Mouse (Mus musculus): Measurements from ENCODE around the gene D630003M21Rik. TPM values are rescaled to one million over a fixed set of nuclear protein-coding genes. Genes with fewer than 3 reads are reported as not detected.

Gene D630003M21Rik
- total RNA-seq, 2 experiments from 2014 or later, result 3.5 to 3.7 TPM

DNA sequence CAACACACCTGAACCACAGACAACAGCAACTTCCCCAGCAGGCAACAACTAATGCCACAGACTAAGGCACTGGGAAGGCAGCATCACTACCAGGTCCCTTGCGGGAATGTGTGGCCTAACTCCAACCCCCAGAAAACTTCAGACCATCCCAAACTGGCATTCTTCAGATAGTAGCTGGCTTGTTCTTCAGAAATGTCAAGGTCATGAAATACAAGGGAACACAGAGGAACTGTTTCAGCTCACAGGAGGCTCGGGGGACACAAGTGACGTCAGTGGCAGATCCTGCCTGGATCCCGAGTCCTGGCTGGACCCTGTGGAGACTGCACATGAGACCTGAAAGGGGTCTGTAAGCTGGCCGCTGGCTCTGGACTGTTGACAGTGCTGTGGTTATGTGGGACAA lies 24.8 kb upstream of the D630003M21Rik start:
- no peak for TF ChIP-seq CTCF (IDR thresholded peaks at IDR 0.05)

DNA sequence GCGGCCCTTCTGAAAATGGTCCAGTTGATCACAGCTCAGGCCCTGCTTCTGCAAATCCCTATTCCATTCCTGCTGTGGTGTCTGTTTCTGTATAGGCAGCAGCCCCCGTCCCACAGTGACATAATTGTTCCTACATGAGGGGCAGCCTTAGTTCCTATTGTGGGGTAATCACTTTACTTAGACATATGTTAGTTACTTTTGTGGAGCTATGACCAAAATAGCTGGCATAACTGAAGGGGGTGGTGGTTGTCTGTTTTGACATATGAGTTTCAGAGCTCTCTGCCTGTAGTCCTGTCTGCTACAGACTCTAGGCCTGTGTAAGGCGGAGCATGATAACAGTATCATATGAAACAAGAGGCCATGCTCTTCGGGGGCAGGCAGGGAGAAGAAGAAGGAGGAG lies 21.5 kb upstream of the D630003M21Rik start:
- Histone ChIP-seq H3K4me3 (no peak overlapping the region), H3K27ac (no peak overlapping the region)
- intact Hi-C loops (cut with DNase I), result no loop called here
- DNase-seq (ENCODE audit: extremely low spot score in 1 of 2, low spot score in 2 of 2), result no peak
- TF ChIP-seq CTCF (IDR thresholded peaks at IDR 0.05), result no peak

More for the DNA sequence above, 24.8 kb upstream of the D630003M21Rik start:
- no peak overlapping the region for H3K27ac ChIP-seq
- no peak for DNase-seq (ENCODE audit: extremely low spot score in 1 of 2, low spot score in 2 of 2)
- intact Hi-C loops (cut with DNase I), result no loop called here
- no peak overlapping the region for H3K4me3 ChIP-seq

DNA sequence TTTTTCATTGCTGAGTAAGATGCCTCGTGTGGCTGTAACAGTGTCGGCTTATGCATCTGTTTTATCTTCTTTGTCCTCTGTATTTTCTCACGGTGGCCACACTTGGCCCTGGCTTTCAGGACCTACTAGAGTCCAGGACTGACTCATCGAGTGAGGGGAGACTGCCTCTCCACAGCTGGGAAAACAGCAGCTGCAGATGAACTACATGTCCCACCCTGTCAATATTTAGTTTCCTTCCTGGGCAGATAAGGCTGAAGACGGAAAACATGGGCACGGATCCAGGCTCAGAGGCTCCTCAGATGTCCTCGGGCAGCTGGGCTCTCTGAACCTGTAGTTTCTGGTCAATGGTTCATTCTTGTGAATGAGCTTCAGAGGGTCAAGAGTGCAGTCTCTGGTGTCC lies 19.3 kb upstream of the D630003M21Rik start:
- DNase-seq (ENCODE audit: extremely low spot score in 1 of 2, low spot score in 2 of 2), result no peak
- Histone ChIP-seq H3K4me3 (no peak overlapping the region), H3K27ac (no peak overlapping the region)
- TF ChIP-seq CTCF (IDR thresholded peaks at IDR 0.05), result no peak
- intact Hi-C loops (cut with DNase I), result no loop called here

DNA sequence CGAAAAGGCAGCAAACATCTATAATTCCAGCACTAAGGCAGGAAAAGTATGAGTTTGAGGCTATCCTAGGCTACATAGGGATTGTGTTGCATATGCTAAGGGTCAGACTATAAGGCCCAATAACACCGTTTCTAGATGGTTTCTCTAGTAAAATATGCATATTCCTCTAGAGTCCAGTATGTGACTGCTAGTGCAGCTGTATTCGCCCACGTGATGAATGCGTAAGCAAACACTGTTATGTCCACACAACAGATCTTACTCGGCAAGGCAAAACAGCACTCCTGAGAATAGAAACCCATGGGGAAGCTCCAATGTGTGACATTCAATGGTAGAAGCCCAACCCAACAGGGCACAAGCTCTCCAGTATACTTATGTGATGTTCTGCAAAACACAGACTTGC lies 18.8 kb upstream of the D630003M21Rik start:
- no peak overlapping the region for H3K4me3 ChIP-seq
- intact Hi-C loops (cut with DNase I), result no loop called here
- H3K27ac ChIP-seq, result no peak overlapping the region
- no peak for TF ChIP-seq CTCF (IDR thresholded peaks at IDR 0.05)
- no peak for DNase-seq (ENCODE audit: extremely low spot score in 1 of 2, low spot score in 2 of 2)

DNA sequence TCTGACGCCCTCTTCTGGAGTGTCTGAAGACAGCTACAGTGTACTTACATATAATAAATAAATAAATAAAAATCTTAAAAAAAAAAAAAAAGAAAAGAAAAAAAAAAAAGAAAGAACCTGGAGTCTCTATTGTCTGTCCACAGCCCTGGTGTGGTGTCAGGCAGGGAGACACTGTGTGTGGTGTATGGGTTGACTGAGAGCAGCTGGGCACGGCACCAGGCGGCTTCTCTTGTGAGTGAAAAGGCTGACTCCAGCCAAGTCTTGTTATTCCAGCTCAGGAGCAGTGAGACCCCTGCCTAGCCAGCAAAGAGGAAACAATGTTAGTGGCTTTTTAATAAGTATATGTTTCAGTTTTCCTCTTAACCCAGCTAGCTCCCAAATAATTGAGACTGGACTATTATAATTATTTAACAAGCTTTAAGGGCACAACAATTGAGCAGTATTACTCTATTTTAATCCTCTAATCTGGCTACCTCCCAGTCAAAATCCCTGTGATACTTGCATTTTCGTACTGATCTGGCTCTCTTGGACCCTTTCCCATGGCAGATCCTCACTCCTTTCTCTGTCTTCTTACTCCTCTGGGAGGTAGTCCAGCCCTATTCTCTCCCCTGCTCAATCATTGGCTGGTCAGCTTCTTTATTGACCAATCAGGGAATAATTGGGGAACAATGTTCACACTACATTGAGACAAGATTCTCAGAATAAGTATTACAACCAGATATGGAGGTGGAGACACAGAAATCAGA lies 16.2 kb upstream of the D630003M21Rik start:
- no peak for DNase-seq (ENCODE audit: extremely low spot score in 1 of 2, low spot score in 2 of 2)
- no peak for TF ChIP-seq CTCF (IDR thresholded peaks at IDR 0.05)
- no peak overlapping the region for H3K4me3 ChIP-seq
- H3K27ac ChIP-seq, result no peak overlapping the region
- intact Hi-C loops (cut with DNase I), result no loop called here

DNA sequence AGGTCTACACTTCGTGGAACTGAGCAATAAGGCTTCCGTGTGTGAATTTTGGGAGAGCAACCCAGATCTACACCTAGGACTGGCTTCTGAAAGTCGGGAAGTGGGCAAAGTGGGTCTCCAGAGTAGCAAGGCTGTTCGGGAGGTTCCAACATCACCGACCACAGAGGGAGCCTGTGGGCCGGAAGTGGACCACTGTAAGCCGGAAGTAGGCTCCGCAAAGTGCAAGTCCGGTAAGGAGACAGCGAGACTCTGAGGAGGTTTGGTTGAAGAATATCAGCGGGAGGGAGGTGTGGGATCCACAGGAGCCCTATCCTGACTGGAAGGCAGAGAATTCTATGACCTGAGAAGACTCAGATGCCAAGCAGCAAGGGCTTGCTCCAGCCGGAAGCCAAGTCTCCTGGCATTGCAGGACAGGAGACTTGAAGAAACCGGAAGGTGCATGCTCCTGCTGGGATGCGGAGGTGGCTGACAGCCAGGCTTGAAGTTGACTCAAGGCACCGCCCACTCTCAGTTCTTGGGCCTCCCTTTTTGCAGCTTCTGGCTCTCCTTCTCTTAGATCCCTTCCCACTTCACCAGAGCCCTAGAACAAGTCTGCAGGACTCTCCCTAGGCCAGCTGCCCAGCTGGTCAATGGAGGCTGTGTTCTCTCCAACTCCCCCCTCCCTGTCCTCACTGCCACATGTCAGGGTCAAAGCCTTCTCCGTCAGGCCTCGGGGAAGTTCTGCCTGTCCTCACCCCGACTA lies 14.3 kb upstream of the D630003M21Rik start:
- intact Hi-C loops (cut with DNase I), result no loop called here
- peak; percentile 29 to 63 for DNase-seq (ENCODE audit: extremely low spot score in 1 of 2, low spot score in 2 of 2)
- H3K27ac ChIP-seq, result peak overlapping the region; percentile 37
- no peak overlapping the region for H3K4me3 ChIP-seq
- TF ChIP-seq CTCF (IDR thresholded peaks at IDR 0.05), result no peak

DNA sequence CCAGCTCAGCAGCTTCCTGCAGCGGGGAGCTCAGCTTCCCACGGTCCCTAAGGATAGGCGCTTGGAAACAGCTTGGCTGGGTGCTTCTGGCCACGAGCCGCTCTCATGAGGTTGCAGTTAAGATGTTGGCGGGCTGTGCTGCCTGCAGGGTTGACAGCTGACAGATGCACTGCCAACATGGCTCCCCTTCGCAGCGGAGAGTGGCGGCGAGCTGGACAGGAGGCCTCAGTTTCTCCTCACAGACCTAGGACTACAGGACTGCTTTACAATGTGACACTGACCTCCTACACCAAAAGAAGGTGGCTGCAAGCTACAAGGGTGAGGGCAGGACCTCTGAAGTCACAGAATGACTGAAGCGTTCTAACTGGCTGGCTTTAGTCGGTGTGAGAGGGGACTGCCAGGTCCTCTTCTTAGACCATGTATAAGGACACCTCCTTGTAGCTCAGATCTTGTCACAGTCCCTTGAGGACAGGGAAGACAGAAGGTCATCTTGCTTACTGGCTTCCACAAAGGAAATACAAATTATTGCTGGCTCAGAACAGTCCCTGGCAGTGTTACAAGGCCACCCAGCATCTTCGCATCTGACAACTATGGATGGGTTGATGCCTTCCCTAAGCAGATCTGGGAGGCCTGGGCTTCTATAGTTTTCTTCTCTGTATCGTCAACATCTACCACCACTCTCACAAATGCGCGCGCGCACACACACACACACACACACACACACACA lies 13.3 kb upstream of the D630003M21Rik start:
- no peak for TF ChIP-seq CTCF (IDR thresholded peaks at IDR 0.05)
- H3K4me3 ChIP-seq, result no peak overlapping the region
- peak overlapping the region; percentile 59 for H3K27ac ChIP-seq
- DNase-seq (ENCODE audit: extremely low spot score in 1 of 2, low spot score in 2 of 2), result peak in 1 of 2 experiments; percentile 54
- intact Hi-C loops (cut with DNase I), result no loop called here

DNA sequence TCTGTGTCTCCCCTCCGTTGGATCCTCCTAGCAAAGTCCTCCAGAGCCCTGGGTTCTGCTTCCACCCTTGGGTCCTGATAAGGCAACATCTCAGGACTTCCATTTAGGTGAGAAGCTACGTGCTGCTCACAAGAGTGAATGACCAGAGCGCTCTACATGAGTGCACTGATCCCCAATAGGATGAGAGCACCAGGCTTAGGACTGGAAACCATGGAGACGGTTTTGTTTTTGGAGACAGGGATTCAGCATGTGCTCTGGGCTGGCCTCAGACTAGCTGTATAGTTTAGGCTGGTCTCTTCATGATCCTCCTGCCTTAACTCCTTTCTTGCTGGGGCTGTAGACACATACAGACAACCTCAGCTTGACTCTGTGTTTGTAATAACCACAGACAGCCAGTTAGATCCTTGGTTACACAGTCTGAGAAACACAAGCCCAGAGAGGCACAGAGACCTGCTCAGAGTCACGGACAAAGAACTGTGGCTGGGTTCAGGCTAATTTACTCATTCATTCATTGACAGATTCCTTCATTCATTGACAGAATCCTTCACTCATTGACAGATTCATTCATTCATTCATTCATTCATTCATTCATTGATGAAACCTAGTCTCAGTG lies 12.2 kb upstream of the D630003M21Rik start:
- DNase-seq (ENCODE audit: extremely low spot score in 1 of 2, low spot score in 2 of 2), result no peak
- intact Hi-C loops (cut with DNase I), result no loop called here
- Histone ChIP-seq H3K27ac (no peak overlapping the region), H3K4me3 (no peak overlapping the region)
- no peak for TF ChIP-seq CTCF (IDR thresholded peaks at IDR 0.05)

DNA sequence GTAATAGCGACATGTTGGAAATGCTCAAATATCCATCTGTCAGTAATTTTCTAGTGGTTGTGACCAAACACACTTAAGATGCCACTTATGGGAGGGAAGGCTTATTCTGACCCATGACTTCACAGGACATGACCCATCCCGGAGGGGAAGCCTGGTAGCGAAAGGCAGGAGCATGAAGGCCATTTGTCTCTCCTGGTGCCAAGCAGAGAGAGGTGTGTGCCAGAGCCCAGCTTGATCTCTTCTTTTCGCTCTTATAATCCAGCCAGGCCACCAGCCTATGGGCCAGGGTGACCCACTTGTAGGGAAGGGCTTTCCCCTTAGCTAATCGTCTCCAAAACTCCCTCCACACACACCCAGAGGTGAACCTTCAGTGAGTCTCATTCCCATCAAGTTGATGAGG lies 9.1 kb upstream of the D630003M21Rik start:
- no peak for DNase-seq (ENCODE audit: extremely low spot score in 1 of 2, low spot score in 2 of 2)
- H3K27ac ChIP-seq, result no peak overlapping the region
- no peak overlapping the region for H3K4me3 ChIP-seq
- TF ChIP-seq CTCF (IDR thresholded peaks at IDR 0.05), result no peak
- intact Hi-C loops (cut with DNase I), result no loop called here

DNA sequence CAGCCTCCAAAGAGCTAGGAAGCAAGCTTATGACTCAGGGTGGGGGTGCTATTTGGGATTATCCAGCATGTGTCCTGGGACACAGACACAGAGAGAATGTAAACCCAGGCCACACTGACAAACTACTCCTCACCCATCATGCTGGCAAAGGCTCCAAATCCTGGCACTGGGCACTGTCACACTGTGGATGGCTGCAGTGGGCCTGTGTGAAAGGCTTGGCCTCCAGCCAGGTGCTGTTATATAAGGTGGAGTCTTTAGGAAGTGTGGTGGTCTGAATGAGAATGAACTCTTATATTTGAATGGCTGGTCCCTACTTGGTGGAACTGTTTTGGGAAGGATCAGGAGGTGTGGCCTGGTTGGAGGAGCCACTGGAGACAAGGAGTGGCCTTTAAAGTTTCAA lies 7.7 kb upstream of the D630003M21Rik start:
- intact Hi-C loops (cut with DNase I), result no loop called here
- no peak for TF ChIP-seq CTCF (IDR thresholded peaks at IDR 0.05)
- no peak for DNase-seq (ENCODE audit: extremely low spot score in 1 of 2, low spot score in 2 of 2)

DNA sequence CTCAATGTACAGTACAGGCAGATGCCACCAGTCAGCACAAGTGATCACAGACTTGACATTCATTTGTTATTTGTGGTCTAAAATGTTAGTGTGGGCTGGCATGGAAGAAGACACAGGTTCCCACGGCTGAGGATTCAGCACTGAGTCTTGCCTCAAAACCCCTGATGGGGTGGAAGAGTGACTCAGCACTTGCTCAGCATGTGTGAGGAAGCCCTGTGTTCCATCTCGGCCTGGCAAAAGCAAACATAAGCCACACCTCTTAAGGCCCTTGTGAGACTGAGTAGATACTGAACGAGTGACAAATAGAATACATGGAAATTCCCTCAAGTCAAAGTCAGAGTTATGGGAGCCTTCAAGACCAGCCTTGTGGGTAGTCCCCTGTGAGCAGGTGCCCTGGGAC lies 4.1 kb upstream of the D630003M21Rik start:
- TF ChIP-seq CTCF (IDR thresholded peaks at IDR 0.05), result no peak
- no peak overlapping the region for H3K27ac ChIP-seq
- H3K4me3 ChIP-seq, result no peak overlapping the region
- intact Hi-C loops (cut with DNase I), result no loop called here
- no peak for DNase-seq (ENCODE audit: extremely low spot score in 1 of 2, low spot score in 2 of 2)

More for the DNA sequence above, 7.7 kb upstream of the D630003M21Rik start:
- H3K27ac ChIP-seq, result no peak overlapping the region
- no peak overlapping the region for H3K4me3 ChIP-seq

DNA sequence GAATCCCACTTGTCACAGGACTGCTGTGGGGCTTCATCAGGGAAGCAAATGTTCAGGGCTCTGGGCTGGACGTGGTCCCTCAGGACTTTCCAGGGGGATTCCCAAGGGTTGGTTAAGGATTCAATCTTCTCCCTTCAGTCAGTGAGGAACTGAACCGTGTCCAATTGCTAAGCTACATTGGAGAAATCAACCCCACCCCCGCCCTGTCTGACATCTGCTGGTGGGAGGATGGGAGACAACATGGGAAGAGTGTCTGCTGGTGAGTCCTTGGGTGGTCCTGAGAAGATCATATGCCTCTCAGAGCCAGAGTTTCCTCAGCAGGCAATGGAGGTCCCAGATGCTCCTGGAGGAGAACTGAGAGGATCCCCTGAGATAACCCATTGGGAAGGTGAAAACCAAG lies 3.4 kb upstream of the D630003M21Rik start:
- TF ChIP-seq CTCF (IDR thresholded peaks at IDR 0.05), result no peak
- intact Hi-C loops (cut with DNase I), result no loop called here
- no peak for DNase-seq (ENCODE audit: extremely low spot score in 1 of 2, low spot score in 2 of 2)
- Histone ChIP-seq H3K4me3 (no peak overlapping the region), H3K27ac (no peak overlapping the region)

Measured in left cerebral cortex, adult 2 months (tissue).